Mouse (Mus musculus): ENCODE data around the gene Ap2m1.

The Ap2m1 gene

DNA sequence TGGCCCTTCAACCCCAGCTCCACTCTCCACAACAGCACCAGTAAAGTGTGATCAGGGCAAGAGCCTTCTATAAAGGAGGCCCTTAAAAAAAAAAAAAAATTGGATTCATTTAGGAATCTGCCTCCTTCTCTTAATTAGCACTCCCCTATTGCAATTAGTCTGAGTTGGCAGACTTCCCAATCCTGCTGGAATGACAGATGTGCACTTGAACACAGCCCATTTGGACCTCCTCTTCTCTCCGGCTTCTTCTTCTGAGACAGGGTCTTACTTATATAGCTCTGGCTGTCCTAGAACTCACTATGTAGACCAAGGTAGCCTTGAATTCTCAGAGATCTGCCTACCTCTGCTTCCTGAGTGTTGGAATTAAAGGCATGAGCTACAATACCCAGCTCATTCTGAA lies 5.9 kb upstream of the Ap2m1 start:
- no peak for DNase-seq (ENCODE audit: low read depth, low spot score)

DNA sequence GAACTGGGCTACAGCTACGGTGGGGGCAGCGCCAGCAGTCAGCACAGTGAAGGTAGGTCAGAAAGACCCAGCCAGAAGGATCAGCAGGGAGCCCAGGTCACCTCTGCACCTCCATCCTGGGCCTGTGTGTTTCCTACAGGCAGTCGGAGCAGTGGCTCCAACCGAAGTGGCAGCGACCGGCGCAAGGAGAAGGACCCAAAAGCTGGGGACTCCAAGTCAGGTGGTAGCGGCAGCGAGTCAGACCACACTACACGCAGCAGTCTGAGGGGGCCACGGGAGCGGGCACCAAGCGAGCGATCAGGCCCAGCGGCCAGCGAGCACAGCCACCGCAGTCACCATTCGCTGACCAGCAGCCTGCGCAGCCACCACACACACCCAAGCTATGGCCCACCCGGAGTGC lies 4.3 kb upstream of the Ap2m1 start:
- no peak for DNase-seq (ENCODE audit: low read depth, low spot score)

DNA sequence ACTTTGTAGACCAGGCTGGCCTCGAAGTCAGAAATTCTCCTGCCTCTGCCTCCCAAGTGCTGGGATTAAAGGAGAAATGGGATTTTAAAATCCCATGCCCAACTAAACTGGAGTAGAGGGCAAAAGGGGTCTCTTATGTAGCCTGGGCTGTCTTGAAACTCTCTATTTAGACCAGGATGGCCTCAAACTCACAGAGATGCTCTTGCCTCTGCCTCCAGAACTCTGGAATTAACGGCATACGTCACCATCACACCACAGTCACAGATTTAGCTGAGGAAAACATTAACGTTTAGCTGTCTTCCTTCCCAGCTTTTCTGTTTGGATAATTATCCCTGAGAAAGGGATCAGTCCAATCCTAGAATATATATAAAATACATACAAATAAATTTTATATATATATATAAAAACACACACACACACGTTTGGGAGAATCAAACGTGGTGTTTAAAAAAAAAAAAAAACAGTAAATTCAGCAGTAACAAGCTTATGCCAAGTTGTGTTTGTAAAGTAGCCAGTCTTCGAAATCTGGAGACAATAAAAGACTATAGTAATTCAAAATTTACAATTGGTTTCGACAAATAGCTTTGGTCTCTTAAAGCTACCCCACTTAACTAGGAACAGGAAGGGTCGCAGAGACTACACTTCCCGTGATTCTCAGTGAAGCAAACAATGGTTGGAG lies 522 bp upstream of the Ap2m1 start:
- no peak for DNase-seq (ENCODE audit: low read depth, low spot score)

DNA sequence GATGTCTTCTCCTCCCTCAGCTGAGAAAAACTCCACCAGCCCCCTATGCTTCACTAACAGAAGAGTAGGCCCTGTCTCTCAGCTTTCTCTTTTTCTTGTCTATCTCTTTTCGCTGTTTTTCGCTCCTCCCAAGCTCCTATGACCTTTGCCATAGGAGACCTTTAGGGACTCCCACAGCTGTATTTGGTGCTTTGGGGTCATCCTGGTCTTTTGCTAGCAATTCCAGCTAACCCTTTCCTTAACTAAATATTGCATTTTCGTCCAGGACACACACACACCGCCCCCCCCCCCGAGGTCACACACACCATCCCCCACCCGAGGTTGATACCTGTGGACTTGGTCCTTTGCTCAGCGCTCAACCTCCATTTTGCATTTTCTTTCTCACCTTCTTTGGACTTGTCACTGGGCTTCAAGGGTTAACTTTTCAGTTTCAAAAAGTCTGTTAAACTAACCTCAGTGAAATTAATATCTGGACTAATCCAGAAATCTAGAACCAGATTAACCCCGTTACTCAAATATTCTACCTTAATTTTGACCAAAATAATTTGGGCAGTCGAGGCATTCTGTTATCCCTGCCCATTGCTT lies 895 bp downstream of the Ap2m1 start:
- no peak for DNase-seq (ENCODE audit: low read depth, low spot score)

DNA sequence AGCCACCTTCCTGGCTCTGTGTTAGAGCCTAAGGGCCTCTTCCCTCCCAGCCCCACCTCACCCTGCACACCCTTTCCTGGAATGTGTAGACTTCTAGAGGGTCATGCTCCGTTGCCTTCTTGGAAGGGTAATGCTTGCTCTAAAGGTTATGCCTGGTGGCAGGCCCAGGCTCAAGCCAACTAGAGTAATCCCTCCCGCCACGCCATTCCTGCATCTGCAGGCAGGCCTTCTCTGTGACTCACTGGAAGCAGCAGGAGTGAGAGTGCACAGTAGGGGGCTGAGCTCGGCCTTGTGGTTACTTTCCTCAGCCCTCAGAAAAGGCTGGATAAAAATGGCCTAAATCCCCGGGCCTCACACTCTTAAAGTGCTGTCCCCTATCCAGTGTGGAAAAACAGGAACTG lies 1.8 kb downstream of the Ap2m1 start:
- no peak for DNase-seq (ENCODE audit: low read depth, low spot score)

DNA sequence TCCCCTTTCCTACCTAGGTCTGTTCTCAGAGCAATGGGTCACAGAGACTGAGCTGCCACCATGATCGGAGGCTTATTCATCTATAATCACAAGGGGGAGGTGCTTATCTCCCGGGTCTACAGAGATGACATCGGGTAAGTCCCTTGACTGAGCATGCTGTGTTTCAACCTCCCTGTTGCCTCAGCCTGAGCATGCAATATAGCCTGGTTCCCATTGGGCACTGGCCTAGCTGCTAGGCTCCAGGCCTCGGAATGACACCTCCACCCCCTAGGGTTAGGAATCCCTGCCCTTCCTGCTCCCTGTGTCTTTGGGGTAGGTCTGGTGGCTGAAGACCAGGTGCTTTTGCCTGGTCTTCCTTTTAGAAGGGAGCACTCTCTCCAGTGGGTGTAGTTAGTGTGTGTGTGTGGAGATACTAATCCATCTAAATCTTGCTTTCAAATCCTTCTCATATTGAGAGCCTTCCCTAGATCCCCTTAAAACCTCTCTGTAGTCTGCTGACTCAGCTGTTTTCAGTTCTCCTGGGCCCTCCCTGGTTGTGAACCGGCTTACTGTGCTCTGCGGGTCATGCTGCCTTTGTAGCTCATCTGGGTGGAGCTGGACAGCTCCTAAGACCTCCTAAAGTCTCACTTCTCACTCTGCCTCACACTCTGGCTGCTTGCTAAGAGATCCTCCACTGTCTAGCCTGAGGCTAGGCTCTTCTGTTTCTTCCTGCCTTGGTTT lies 2.5 kb downstream of the Ap2m1 start:
- peak; percentile 67 for DNase-seq (ENCODE audit: low read depth, low spot score)

DNA sequence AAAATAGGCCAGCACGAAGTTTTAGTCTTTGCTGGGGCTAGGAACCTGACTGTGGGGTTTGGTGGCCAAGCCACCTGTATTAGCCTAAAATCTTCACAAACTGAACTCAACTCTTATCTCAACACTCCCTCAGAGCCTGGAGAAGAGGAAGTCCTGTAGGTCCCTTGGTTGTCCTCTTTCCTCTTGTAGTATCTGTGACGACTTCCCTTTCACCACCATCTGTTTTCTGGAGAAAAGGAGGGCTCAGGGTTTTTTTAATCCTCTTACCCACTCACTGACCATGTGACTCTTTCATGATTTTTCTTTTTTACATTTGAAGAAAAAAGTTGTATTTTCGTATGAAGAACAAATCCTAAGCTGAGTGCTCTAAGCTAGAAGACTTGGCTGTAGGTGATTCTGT lies 4.4 kb downstream of the Ap2m1 start:
- no peak for DNase-seq (ENCODE audit: low read depth, low spot score)

DNA sequence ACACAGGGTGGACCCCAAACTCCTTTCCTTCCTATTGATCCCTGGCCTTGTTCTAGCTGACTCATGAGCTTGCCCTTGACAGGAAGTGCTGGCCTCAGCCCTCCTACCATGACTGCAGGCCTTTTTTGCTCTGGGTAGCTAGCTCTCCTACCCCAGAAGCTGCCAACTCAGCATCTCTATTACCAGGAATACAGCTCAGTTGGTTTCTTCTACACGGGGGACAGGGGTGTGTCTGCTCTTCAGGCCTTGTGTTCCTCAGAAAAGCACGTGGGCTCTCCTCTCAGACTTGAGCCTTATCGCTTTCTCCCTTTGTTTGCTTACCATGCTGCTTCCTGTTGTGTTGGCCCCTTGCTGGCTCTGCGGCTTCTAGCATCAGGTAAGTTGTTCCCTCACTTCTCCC lies 5.2 kb downstream of the Ap2m1 start:
- no peak for DNase-seq (ENCODE audit: low read depth, low spot score)

DNA sequence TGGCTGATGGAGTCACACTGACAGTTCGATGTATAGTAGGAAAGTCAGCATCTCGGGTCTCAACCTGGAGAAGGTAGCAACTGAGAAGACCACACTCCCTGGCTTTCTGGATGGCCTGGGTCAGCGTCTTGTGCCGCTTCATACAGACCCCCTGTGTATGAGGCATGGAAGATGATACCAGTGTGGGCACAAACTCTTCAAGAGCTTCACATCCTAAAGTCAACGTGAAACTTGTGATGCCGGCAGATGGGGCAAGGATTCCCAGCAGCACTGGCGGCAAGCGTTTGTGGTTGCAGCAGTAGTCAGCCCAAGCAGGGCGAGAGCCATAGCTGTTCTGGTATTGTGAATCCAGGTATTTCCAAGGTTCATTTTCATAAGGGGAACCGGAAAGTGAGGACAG lies 10.4 kb downstream of the Ap2m1 start:
- DNase-seq (ENCODE audit: low read depth, low spot score): no peak

DNA sequence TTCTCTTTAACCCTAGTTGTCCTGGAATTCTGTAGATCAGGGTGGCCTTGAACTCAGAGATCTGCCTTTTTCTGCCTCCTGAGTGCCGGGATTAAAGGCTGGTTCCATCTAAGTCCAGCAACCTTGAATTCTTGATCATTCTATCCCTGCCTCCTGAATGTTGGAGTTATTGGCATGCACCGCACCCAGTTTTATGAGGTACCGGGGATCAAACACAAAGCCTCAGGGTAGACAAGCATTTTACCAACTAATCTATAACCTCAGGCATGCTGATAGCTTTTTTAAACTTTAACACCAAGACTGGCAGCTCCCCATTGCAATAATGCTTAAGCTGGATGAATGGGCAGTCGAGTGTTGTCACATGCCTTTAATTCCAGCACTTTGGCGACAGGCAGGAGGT lies 12.1 kb downstream of the Ap2m1 start:
- no peak for DNase-seq (ENCODE audit: low read depth, low spot score)

DNA sequence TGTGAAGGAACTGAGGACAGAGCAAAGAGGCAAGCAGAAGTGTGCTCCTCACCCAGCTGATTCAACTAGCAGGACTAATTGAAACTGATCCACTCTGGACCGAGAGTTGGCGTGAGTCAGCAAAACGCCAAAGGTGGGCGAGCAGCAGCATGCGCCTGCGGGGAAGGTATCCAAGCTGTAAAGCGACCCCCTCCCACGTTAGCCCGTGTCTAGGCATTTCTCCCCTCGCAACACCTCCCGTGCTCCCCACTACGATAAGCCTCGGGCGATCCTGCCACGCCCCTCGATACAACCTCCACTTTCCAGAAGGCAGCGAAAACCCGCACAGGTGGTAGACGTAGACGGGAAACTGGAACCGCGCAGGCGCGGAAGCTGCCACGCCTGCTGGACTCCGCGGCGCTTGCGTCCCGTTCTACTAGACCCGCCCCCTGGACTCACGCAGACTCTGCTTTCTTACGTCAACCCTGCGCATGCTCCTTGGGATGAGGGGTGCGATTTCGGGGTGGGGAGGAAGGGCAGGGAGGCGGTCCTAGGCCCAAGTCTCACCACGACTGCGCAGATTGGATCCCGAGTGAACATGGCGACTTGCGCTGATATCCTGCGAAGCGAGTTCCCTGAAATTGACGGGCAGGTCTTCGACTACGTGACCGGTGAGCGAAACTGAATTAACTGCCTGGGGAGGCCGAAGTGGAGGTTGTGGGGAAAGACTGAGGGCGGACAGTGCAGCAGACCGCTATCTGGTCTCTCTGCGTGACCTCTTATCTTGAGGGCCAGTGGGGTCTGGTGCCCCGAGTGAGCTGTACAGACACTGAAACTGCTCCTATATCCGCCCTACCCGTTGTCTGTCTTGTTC lies 13.0 kb downstream of the Ap2m1 start, which contains the start of gene Abcf3:
Gene Abcf3 (plus strand): TSS at position 482 of the 853 bp plus-strand sequence.
- peak; percentile 100 for DNase-seq (ENCODE audit: low read depth, low spot score)

DNA sequence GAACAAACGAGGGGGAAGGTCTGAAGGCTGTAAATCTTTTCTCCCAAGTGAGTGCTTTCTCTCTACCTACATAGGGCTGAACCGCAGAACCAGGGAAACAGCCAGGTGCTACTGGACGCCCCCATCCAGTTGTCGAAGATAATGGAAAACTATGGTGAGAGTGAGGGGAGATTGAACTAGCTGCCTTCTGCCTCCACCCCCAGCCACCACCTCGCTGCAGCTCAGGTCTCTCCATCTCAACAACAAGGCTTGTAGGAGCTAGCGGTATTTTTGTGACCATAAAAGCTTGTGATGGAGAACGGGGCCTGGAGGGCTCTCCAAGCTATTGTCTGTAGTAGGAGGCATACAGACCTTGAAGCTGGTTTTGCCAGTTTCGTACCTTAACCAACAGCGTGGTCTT lies 13.9 kb downstream of the Ap2m1 start:
- DNase-seq (ENCODE audit: low read depth, low spot score): no peak

DNA sequence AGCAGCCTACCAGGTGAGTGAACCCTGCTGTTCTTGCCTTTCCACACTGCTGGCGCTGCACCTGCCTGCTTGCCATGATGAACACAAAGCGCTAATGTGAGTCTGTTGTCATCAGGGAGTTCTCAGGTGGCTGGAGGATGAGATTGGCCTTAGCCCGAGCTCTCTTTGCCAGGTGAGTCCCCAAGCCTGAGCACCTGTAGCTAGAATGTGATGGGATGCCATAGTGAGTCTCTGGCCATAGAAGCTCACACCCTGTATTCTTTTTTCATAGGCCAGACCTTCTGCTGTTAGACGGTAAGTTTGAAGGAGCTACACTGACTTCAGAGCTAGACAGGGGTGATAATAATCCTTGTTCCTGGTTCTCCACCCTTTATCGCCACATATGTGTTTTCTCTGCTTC lies 16.4 kb downstream of the Ap2m1 start:
- no peak for DNase-seq (ENCODE audit: low read depth, low spot score)

DNA sequence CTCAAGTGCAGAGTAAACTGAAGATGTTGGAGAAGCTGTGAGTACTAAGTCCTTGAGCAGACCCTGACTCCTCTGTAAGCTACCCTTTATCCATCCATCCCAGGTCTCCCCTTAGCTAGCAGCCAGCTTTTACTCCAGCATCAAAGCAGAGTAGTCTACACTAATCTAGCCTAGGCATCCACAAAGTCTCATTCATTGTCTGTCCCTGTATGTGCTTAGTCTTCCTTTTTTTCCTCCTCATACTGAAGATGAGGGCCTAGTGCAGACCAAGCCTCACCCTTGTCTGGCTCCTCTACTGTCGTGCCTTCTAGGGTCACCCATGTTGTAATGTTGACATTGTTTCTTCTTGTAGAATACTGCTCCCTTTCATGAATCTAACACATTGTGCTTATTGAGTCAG lies 17.3 kb downstream of the Ap2m1 start:
- no peak for DNase-seq (ENCODE audit: low read depth, low spot score)

DNA sequence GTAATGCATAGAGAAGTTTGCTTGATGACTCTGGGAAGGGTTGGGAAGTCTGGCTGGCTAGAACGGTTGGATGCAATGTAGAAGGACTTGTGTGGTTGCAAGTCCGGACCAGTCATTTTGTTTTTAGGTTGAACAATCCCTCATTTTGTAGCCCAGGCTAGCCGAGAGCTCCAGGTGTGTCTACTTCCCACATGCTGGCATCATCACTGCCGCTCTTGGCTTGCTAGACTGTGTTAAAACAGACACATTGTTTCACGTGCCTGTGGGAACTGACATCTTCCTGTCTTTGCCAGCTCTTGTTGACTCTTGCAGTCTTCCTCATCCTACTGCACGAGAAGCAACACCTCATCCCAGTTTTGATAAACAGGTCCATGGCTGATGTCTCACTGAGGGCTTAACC lies 19.7 kb downstream of the Ap2m1 start:
- DNase-seq (ENCODE audit: low read depth, low spot score): no peak

DNA sequence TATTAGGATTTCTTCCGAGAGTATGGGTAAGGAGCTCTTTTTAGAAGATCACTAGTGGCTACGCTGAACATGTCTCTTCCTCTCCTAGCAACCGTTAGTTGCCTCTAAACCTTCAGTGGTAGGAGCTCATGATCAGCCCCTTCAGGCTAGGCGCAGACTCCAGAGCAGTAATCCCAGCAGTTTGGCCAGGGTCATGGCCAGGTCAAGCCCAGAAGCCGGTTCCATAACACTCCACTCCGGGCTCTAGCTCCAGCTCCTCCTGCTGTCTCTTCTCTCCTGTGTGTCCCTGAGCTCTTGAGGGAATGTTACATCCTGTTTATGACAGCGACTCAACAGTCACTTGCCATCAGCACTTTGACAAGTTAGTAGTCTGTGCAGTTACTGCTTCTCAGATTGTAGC lies 22.1 kb downstream of the Ap2m1 start:
- DNase-seq (ENCODE audit: low read depth, low spot score): no peak

DNA sequence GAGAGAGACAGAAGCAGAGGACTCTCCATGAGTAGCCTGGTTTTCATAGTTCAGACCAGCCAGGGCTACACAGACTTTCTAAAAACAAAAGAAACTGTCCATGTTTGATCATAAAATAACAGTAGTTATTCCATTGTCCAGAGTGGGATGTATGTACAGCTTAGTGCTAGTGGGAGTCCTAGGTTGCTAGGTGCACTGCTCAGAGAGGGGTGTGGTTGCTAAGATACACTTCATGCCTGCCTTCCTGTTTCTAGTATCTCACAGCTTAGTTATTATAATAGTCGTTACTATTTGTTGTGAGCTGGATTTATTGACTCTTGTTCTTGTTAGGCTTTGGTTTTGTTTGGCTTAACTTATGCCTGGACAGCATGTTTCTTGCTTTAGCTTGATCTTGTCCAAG lies 29.8 kb downstream of the Ap2m1 start:
- DNase-seq (ENCODE audit: low read depth, low spot score): no peak

DNA sequence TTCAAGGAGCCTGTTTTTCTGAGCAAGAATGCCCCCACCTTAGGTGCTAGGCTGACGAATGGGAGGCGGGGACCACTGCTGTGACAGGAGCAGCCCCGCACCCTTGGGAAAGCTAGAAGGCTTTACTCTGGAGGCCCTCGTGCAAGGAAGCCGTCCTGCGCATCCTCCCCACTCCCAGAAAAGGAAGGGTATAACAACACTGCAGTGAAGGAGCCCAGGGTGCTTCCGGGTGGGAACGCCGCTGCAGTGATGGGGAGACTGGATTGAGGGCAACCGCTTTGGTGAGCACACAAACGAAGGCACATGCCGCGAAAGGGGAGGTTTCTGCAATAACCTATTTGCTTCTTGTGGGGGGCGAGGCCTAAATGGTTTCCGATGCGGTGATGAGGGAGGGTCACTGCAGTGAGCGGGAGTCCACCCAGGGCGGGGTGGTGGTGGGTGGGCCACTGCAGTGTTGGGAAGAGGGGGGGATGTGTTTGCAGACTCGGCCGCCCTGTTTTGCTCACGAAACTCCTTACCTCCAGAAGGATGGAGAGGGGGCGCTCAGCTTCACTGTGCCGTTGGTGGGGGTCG lies 54.2 kb downstream of the Ap2m1 start, which contains the start of gene Vwa5b2:
Gene Vwa5b2 (plus strand): TSS at position 106 of the 573 bp plus-strand sequence.
- no peak for DNase-seq (ENCODE audit: low read depth, low spot score)

DNA sequence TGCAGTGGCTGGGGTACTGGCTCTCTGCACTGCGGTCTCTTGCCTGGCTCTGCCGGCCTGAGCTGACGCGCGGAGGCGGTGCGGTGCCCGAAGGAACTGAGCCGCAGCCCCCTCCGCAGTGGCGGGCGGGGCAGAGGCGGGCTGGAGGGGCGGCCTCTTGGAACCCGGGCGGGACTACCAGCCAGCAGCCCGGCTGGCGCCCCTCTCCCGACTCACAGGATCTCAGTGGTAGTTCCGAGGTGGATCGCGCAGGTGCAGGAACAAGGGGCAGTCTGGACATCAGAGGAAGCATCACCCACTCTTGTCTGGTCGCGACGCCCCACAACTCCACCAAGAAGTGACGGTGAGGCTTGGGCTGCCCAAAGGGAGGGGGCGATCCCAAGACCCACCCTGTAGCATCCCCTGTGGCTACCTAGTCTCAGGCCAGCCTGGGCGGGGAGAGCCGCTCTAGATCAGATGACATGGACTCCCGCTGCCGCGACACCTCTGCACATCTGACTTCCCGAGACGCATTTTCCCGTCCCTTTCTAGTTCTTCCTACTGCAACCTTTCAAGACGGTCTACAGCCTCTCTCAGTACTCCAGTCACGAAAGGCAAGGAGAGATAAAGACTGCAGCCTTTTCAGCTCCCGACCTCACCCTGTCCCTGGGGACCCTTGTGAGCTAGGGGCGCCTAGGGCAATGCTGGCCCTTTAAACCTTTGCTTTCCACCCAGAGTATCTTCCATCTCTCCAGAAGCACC lies 54.8 kb downstream of the Ap2m1 start:
- DNase-seq (ENCODE audit: low read depth, low spot score): no peak

DNA sequence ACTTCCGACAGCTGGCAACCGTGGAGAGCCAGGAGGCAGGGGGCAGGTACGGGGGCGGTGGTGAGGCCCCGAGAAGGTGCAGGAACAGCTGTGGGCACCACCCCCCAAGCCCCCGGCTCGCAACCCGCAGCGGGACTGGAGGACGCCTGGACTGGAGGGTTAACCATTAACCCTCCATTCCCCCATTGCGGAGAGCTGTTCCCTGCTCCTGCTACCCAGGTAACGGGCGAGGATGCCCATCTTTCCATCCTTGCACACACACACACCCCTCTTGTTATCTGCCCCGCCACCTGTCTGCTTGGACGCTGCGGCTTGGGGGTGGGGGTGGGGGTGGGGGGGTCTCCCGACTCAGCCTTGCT lies 55.4 kb downstream of the Ap2m1 start:
- no peak for DNase-seq (ENCODE audit: low read depth, low spot score)

DNA sequence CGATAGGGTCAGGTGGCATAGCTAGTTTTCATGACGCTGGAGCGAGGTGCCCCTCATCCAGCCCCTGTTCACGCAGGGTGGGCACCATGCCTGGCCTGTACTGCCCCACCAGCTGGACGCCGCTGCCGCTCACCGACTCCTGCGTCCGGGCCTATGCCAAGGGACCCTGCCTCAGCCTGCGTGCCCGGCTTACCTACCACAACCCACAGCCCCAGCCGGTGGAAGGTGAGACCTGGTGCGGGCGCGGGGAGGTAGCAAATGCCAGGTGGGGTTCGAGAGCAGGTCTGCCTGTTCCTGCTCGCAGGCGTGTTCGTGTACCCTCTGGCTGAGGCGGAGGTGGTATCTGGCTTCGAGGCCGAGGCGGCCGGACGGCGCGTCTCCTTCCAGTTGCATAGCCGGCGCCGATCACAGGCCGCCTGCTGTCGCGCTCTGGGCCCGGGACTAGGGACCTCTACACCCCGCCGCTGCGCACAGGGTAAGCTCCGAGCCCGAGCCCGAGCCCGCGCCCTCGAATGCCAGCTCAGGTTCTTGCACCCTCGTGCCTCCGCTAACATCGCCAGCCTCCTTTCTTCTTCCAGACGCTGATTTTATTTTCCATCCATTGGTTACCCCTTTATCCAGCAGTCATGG lies 55.9 kb downstream of the Ap2m1 start:
- DNase-seq (ENCODE audit: low read depth, low spot score): no peak
